In the genomic region with DNA sequence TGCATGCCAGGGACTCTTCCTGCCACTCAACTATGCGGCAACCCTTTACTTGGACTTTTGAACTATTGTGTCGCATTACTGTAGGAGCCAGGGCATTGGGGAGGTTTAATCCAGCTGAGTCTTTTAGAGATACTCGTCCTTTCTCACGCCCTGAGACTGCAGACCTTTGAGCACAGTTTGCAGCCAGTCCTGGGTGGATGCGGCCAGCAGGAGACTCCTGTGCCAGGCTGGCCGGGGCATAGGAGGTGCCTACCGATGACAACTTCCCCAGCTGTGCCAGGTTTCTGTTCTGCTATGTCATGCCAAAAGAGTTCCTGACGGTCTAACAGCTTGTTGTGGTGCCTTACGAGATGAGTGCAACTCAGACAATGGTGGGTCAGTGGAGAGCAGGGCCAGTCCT, we compare ENCODE assay signal across 18 mouse cellular contexts. TPM values are rescaled to one million over a fixed set of nuclear protein-coding genes. Genes with fewer than 3 reads are reported as not detected.
DNase-seq lines count a peak whose midpoint lies in the region; ATAC-seq and TF ChIP-seq lines count a peak whose summit lies in the region.
"Had no signal": no experiment of that assay in that cellular context is flagged by ENCODE, and none has a peak within 500 bp of the region (broad histone marks: within the 10 kb centered on the region; RNA-seq: fewer than 3 reads in every experiment).

No protein-coding gene starts in this region.

- no peaks in the 10 kb centered on the region for H3K27me3 ChIP-seq in kidney, embryonic 14.5 days (ENCODE audit: control insufficient read depth, insufficient read depth, low read length)
- 0 out of 2 replicates have a peak, but pooled peaks cover 4% of the 10 kb centered on the region for H3K27me3 ChIP-seq in intestine, postnatal 0 days (replicated peaks; ENCODE audit: control insufficient read depth, insufficient read depth, low read length)
- H3K27me3 ChIP-seq: limb, embryonic 15.5 days; midbrain, embryonic 12.5 days had no signal

- no peak overlapping the region for H3K27ac ChIP-seq in gastrocnemius, adult 2 months
- no peak overlapping the region for H3K27ac ChIP-seq in kidney, embryonic 14.5 days (ENCODE audit: low read depth, low read length)
- no peak overlapping the region for H3K27ac ChIP-seq in intestine, postnatal 0 days (ENCODE audit: low read depth, low read length)
- H3K27ac ChIP-seq: hindbrain, embryonic 14.5 days; limb, embryonic 15.5 days; midbrain, embryonic 12.5 days had no signal

- 85% methylated on average over 9 of the region's 9 CpGs for WGBS in kidney, embryonic 14.5 days
- 71% methylated on average over 9 of the region's 9 CpGs for WGBS in intestine, postnatal 0 days

- no peak overlapping the region for H3K4me2 ChIP-seq in kidney, embryonic 14.5 days (replicated peaks; ENCODE audit: low read depth, low read length)
- no peak overlapping the region for H3K4me2 ChIP-seq in intestine, postnatal 0 days (replicated peaks; ENCODE audit: low read depth)
- H3K4me2 ChIP-seq: hindbrain, embryonic 14.5 days; limb, embryonic 15.5 days; midbrain, embryonic 12.5 days had no signal

- DNase-seq in gastrocnemius, adult 2 months: peak; percentile 31
- DNase-seq in gastrocnemius, postnatal 10 days: no peak
- DNase-seq in kidney, adult 11 months: peak; percentile 82
- no peak for DNase-seq in frontal cortex, postnatal 14 days (ENCODE audit: low spot score in 2 of 2)
- DNase-seq: adrenal gland, postnatal 10 days; cerebellum, adult 2 months; lung, adult 2 months; lung, postnatal 36 days; thymus, postnatal 4 days had no signal

- no peak for TF ChIP-seq CTCF in gastrocnemius, adult 2 months (IDR thresholded peaks at IDR 0.05)
- no peak for TF ChIP-seq CTCF in intestine, postnatal 0 days (IDR thresholded peaks at IDR 0.05; ENCODE audit: low read depth)

- intact Hi-C loops in gastrocnemius, adult 2 months (cut with DNase I): no loop called here

- no peak for ATAC-seq in kidney, embryonic 14.5 days (ENCODE audit: low FRiP score, low TSS enrichment)
- ATAC-seq in intestine, postnatal 0 days: peak; percentile 78
- ATAC-seq in megakaryocyte progenitor cell, adult 5-6 weeks (replicated peaks; ENCODE audit: poor library complexity): 0 out of 2 replicates have a peak, but pooled peaks have one; percentile 23
- ATAC-seq in CD4-positive, CD25-positive, alpha-beta regulatory T cell, adult 4 months: no peak
- ATAC-seq: forebrain, embryonic 16.5 days had no signal

- H3K9me3 ChIP-seq in kidney, embryonic 14.5 days (ENCODE audit: control insufficient read depth, low read length): no peaks in the 10 kb centered on the region
- H3K9me3 ChIP-seq in intestine, postnatal 0 days (ENCODE audit: control insufficient read depth): no peaks in the 10 kb centered on the region
- H3K9me3 ChIP-seq: limb, embryonic 15.5 days; midbrain, embryonic 12.5 days had no signal

- H3K4me3 ChIP-seq in gastrocnemius, adult 2 months: no peak overlapping the region
- H3K4me3 ChIP-seq in kidney, embryonic 14.5 days (ENCODE audit: low read length): no peak overlapping the region
- H3K4me3 ChIP-seq in intestine, postnatal 0 days (ENCODE audit: low read depth, low read length): no peak overlapping the region
- H3K4me3 ChIP-seq: erythroblast, embryonic 14.5 days; limb, embryonic 15.5 days; midbrain, embryonic 12.5 days had no signal

- no peak overlapping the region for H3K9ac ChIP-seq in kidney, embryonic 14.5 days (ENCODE audit: low read depth, low read length)
- H3K9ac ChIP-seq in intestine, postnatal 0 days (ENCODE audit: low read depth, low read length): no peak overlapping the region
- H3K9ac ChIP-seq: hindbrain, embryonic 14.5 days; limb, embryonic 15.5 days; midbrain, embryonic 12.5 days had no signal

- H3K36me3 ChIP-seq in kidney, embryonic 14.5 days (ENCODE audit: control insufficient read depth, insufficient read depth, low read length): no peaks in the 10 kb centered on the region
- no peaks in the 10 kb centered on the region for H3K36me3 ChIP-seq in intestine, postnatal 0 days (ENCODE audit: control insufficient read depth, insufficient read depth)
- H3K36me3 ChIP-seq: limb, embryonic 15.5 days; midbrain, embryonic 12.5 days had no signal

- H3K4me1 ChIP-seq in kidney, embryonic 14.5 days (ENCODE audit: control insufficient read depth, insufficient read depth, low read length): no peaks in the 10 kb centered on the region
- no peaks in the 10 kb centered on the region for H3K4me1 ChIP-seq in intestine, postnatal 0 days (replicated peaks; ENCODE audit: control insufficient read depth, insufficient read depth, low read length)
- H3K4me1 ChIP-seq: limb, embryonic 15.5 days; midbrain, embryonic 12.5 days had no signal

RNA-seq across cellular contexts. Expression of gene Tent4a, which starts 34.8 kb away (rescaled TPM):
- 1 to 10 TPM; 5.2 to 7.8 TPM for total RNA-seq in gastrocnemius, adult 2 months (2021)
- 10 to 100 TPM; 11.6 to 14.3 TPM for total RNA-seq in gastrocnemius, postnatal 10 days (2021)
- 8.3 and 8.6 TPM in 2 replicates for polyA plus RNA-seq in kidney, embryonic 14.5 days (2014; fragmentation: Nextera tagmentation; extraction: Ambion mirVana)
- 2.3 and 2.7 TPM in 2 replicates for polyA plus RNA-seq in intestine, postnatal 0 days (2015; fragmentation: Nextera tagmentation; extraction: Ambion mirVana)
- total RNA-seq in megakaryocyte progenitor cell, adult 5-6 weeks (2015): 10.8 and 11.2 TPM in 2 replicates
- total RNA-seq in megakaryocyte progenitor cell, adult 5-6 weeks (2017): 10.5 and 10.6 TPM in 2 replicates
- polyA plus RNA-seq in CD4-positive, CD25-positive, alpha-beta regulatory T cell, adult 4 months (2017; shearing (Covaris generic)): 1 to 10 TPM; 4.4 to 5.6 TPM

RNA-seq across cellular contexts. Expression of gene Nsun2, which starts 35.7 kb away (rescaled TPM):
- 10 to 100 TPM; 45.4 to 51.9 TPM for total RNA-seq in gastrocnemius, adult 2 months (2021)
- 10 to 100 TPM; 42.8 to 50.4 TPM for total RNA-seq in gastrocnemius, postnatal 10 days (2021)
- 88.5 and 142 TPM in 2 replicates for polyA plus RNA-seq in kidney, embryonic 14.5 days (2014; fragmentation: Nextera tagmentation; extraction: Ambion mirVana)
- 35.0 and 38.8 TPM in 2 replicates for polyA plus RNA-seq in intestine, postnatal 0 days (2015; fragmentation: Nextera tagmentation; extraction: Ambion mirVana)
- 111 and 121 TPM in 2 replicates for total RNA-seq in megakaryocyte progenitor cell, adult 5-6 weeks (2015)
- total RNA-seq in megakaryocyte progenitor cell, adult 5-6 weeks (2017): 197 and 244 TPM in 2 replicates
- 10 to 100 TPM; 26.3 to 30.7 TPM for polyA plus RNA-seq in CD4-positive, CD25-positive, alpha-beta regulatory T cell, adult 4 months (2017; shearing (Covaris generic))

RNA-seq across cellular contexts. Expression of gene Srd5a1, which starts 42.0 kb away (rescaled TPM):
- under 1 TPM in 1 of 2 experiments, not detected in 1; 0.33 TPM for total RNA-seq in gastrocnemius, adult 2 months (2021)
- total RNA-seq in gastrocnemius, postnatal 10 days (2021): 1 to 10 TPM; 2.7 to 3.3 TPM
- 18.1 and 24.1 TPM in 2 replicates for polyA plus RNA-seq in kidney, embryonic 14.5 days (2014; fragmentation: Nextera tagmentation; extraction: Ambion mirVana)
- polyA plus RNA-seq in intestine, postnatal 0 days (2015; fragmentation: Nextera tagmentation; extraction: Ambion mirVana): 7.1 and 8.6 TPM in 2 replicates
- total RNA-seq in megakaryocyte progenitor cell, adult 5-6 weeks (2015): 4.5 and 7.7 TPM in 2 replicates
- 2.4 and 4.5 TPM in 2 replicates for total RNA-seq in megakaryocyte progenitor cell, adult 5-6 weeks (2017)
- polyA plus RNA-seq in CD4-positive, CD25-positive, alpha-beta regulatory T cell, adult 4 months (2017; shearing (Covaris generic)): 1 to 10 TPM in 1 of 2 experiments, under 1 TPM in 1; 0.32 to 1.9 TPM

Comparison
In these comparisons a context has a peak if more than half of its experiments do, and no peak if none do; other contexts are left out.
1. DNase-seq: peak in gastrocnemius, adult 2 months (single experiment) and kidney, adult 11 months (single experiment); none in gastrocnemius, postnatal 10 days (single experiment) and frontal cortex, postnatal 14 days (0 of 2).
2. ATAC-seq: peak in intestine, postnatal 0 days (single experiment) and megakaryocyte progenitor cell, adult 5-6 weeks (single experiment); none in kidney, embryonic 14.5 days (single experiment) and CD4-positive, CD25-positive, alpha-beta regulatory T cell, adult 4 months (single experiment).